ENCODE assay signal across 18 mouse cellular contexts in genomic region chr12:25363341-25363740, GRCm38 (mm10).
"Had no signal": no experiment of that assay in that cellular context is flagged by ENCODE, and none has a peak within 500 bp of the region (broad histone marks: within the 10 kb centered on the region; RNA-seq: fewer than 3 reads in every experiment).

No protein-coding gene starts in this region.

- ATAC-seq: liver, embryonic 12.5 days; midbrain, embryonic 15.5 days had no signal

- H3K4me1 ChIP-seq: limb, embryonic 13.5 days; liver, embryonic 12.5 days; liver, embryonic 15.5 days; midbrain, embryonic 12.5 days; neural tube, embryonic 13.5 days had no signal

- H3K36me3 ChIP-seq: limb, embryonic 10.5 days; limb, embryonic 13.5 days; liver, embryonic 12.5 days; liver, embryonic 15.5 days; midbrain, embryonic 12.5 days; midbrain, embryonic 15.5 days; neural tube, embryonic 13.5 days had no signal

- H3K27me3 ChIP-seq: limb, embryonic 13.5 days; liver, embryonic 12.5 days; liver, embryonic 15.5 days; midbrain, embryonic 12.5 days; midbrain, embryonic 15.5 days; neural tube, embryonic 13.5 days had no signal

- H3K9ac ChIP-seq: limb, embryonic 13.5 days; liver, embryonic 12.5 days; liver, embryonic 15.5 days; midbrain, embryonic 12.5 days; midbrain, embryonic 15.5 days; neural tube, embryonic 13.5 days had no signal

- H3K4me2 ChIP-seq: limb, embryonic 13.5 days; liver, embryonic 12.5 days; liver, embryonic 15.5 days; midbrain, embryonic 12.5 days; midbrain, embryonic 15.5 days; neural tube, embryonic 13.5 days had no signal

- H3K9me3 ChIP-seq: limb, embryonic 10.5 days; limb, embryonic 13.5 days; liver, embryonic 12.5 days; liver, embryonic 15.5 days; midbrain, embryonic 12.5 days; midbrain, embryonic 15.5 days; neural tube, embryonic 13.5 days had no signal

- DNase-seq: kidney, adult 9 months; kidney, postnatal 14 days; kidney, postnatal 4 days; liver; lung, adult 18-20 months; lung, postnatal 4 days; retina, postnatal 1 day; right cerebral cortex, postnatal 25 days; thymus, adult 18-20 months; thymus, postnatal 36 days had no signal

- H3K27ac ChIP-seq: limb, embryonic 10.5 days; limb, embryonic 13.5 days; liver, embryonic 12.5 days; liver, embryonic 15.5 days; midbrain, embryonic 12.5 days; midbrain, embryonic 15.5 days; neural tube, embryonic 13.5 days had no signal

- H3K4me3 ChIP-seq: limb, embryonic 10.5 days; limb, embryonic 13.5 days; liver, embryonic 12.5 days; liver, embryonic 15.5 days; midbrain, embryonic 12.5 days; midbrain, embryonic 15.5 days; myocyte; neural tube, embryonic 13.5 days had no signal
